Mouse (Mus musculus) forebrain, embryonic 16.5 days (tissue): ENCODE results near the gene G3bp2. TPM values are rescaled to one million over a fixed set of nuclear protein-coding genes. Genes with fewer than 3 reads are reported as not detected.

ENCODE experiments used
- ATAC-seq: fragments of 200-750 bp; cut with Nextera tagmentation; 2 replicates; pipeline ENCODE4 v1.8.0; 2017; ENCODE audit warnings: mild to moderate bottlenecking, moderate library complexity
- H3K27ac ChIP-seq: fragments of 300-500 bp; sonication (generic); 2 replicates; pipeline ENCODE4 v1.5.1; 2014; ENCODE audit warnings: low read length, control low read depth
- H3K27me3 ChIP-seq: fragments of 300-500 bp; sonication (generic); replicated peaks from 2 replicates; pipeline ENCODE4 v1.6.1; 2014; ENCODE audit warnings: low read length; ENCODE audit not compliant: control insufficient read depth, insufficient read depth
- H3K36me3 ChIP-seq: fragments of 300-500 bp; sonication (generic); 2 replicates; pipeline ENCODE4 v1.6.1; 2014; ENCODE audit not compliant: control insufficient read depth, insufficient read depth
- H3K4me1 ChIP-seq: fragments of 300-500 bp; sonication (generic); replicated peaks from 2 replicates; pipeline ENCODE4 v1.6.1; 2014; ENCODE audit warnings: low read length; ENCODE audit not compliant: control insufficient read depth, insufficient read depth
- H3K4me2 ChIP-seq: fragments of 300-500 bp; sonication (generic); 2 replicates; pipeline ENCODE4 v1.6.1; 2014; ENCODE audit warnings: mild to moderate bottlenecking, low read length, control low read depth
- H3K4me3 ChIP-seq: fragments of 300-500 bp; sonication (generic); replicated peaks from 2 replicates; pipeline ENCODE4 v1.5.1; 2014; ENCODE audit warnings: mild to moderate bottlenecking, low read length, control low read depth
- H3K9ac ChIP-seq: fragments of 300-500 bp; sonication (generic); replicated peaks from 2 replicates; pipeline ENCODE4 v1.6.1; 2014; ENCODE audit warnings: low read depth, low read length, control low read depth
- H3K9me3 ChIP-seq: fragments of 300-500 bp; sonication (generic); 2 replicates; pipeline ENCODE4 v1.6.1; 2016; ENCODE audit warnings: low read length; ENCODE audit not compliant: control insufficient read depth
- WGBS: fragments of 180-500 bp; shearing (Covaris S2); extraction: QIAGEN DNeasy Blood & Tissue Kit; methylation state at CpG from one replicate; pipeline ENCODE4 v1.1.7; 2014; 5-methylcytosine and 5-hydroxymethylcytosine counted together
- polyA plus RNA-seq: library from polyadenylated mRNA; unstranded; fragments of >200 nt; fragmentation: Nextera tagmentation; extraction: Ambion mirVana; gene quantifications from 2 replicates; pipeline ENCODE4 v1.2.1, GENCODE M21; 2015

Gene G3bp2
- polyA plus RNA-seq, 1 experiment from 2014 or later, result 345 TPM

DNA sequence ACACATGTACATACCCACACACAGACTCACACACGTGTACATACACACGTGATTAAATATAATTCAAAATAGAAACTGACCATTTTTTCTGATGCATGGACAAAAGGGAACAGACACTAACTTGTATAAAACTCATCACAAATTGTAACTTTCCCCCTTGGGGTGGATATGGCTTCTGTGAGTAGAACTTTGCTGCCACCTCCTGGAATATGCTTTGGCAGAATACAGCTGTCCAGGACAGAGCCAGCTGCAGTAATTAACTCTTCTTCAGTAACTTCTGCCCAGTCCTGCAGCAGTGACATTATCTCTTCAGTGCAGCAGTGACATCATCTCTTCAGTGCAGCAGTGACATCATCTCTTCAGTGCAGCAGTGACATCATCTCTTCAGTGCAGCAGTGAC is 80.5 kb downstream of the G3bp2 start:
- Histone ChIP-seq H3K36me3 (no peaks in the 10 kb centered on the region), H3K4me2 (no peak overlapping the region), H3K9me3 (no peaks in the 10 kb centered on the region; the same call in 1 of the 2 replicates), H3K27me3 (no peaks in the 10 kb centered on the region), H3K27ac (no peak overlapping the region), H3K4me1 (no peaks in the 10 kb centered on the region), H3K4me3 (no peak overlapping the region), H3K9ac (no peak overlapping the region)
- WGBS, result 68% methylated on average over 2 of the region's 2 CpGs
- ATAC-seq, result peak; percentile 61; the same call in 1 of the 2 replicates

Other genes with a start within 250 kb of the G3bp2 start
- 64.2 and 71.4 TPM in 2 replicates for gene Rchy1, start 120.7 kb downstream of the G3bp2 start, polyA plus RNA-seq
- not detected in 2 replicates for gene Odaph, start 96.2 kb downstream of the G3bp2 start, polyA plus RNA-seq
- 8.3 and 10.2 TPM in 2 replicates for gene Cdkl2, start 39.8 kb downstream of the G3bp2 start, polyA plus RNA-seq
- gene Uso1, start 54.2 kb upstream of the G3bp2 start, polyA plus RNA-seq, result 39.2 and 43.9 TPM in 2 replicates
- gene U90926, start 131.7 kb upstream of the G3bp2 start, polyA plus RNA-seq, result not detected in 2 replicates
- 0.11 and 0.35 TPM in 2 replicates for gene Ppef2, start 172.6 kb upstream of the G3bp2 start, polyA plus RNA-seq
- gene Naaa, start 194.5 kb upstream of the G3bp2 start, polyA plus RNA-seq, result 8.7 and 10.8 TPM in 2 replicates
- 34.0 and 36.0 TPM in 2 replicates for gene Sdad1, start 226.8 kb upstream of the G3bp2 start, polyA plus RNA-seq
- gene Cxcl9, start 244.4 kb upstream of the G3bp2 start, polyA plus RNA-seq, result not detected in 2 replicates
- 3.5 and 5.4 TPM in 2 replicates for gene Art3, start 248.1 kb upstream of the G3bp2 start, polyA plus RNA-seq